Mouse (Mus musculus) stomach, embryonic 14.5 days (tissue): Measurements from ENCODE around the gene Dock3. TPM values are rescaled to one million over a fixed set of nuclear protein-coding genes. Genes with fewer than 3 reads are reported as not detected.

Source experiments
- ATAC-seq: fragments of 200-750 bp; cut with Nextera tagmentation; 2 replicates; pipeline ENCODE4 v1.8.0; 2017; ENCODE audit warnings: low read depth, moderate TSS enrichment; ENCODE audit not compliant: insufficient number of reproducible peaks, insufficient read depth, low FRiP score
- H3K27ac ChIP-seq: fragments of 300-500 bp; sonication (generic); 2 replicates; pipeline ENCODE4 v1.5.1; 2014; ENCODE audit warnings: mild to moderate bottlenecking, low read length, moderate library complexity, mixed read lengths
- H3K27me3 ChIP-seq: fragments of 300-500 bp; sonication (generic); 2 replicates; pipeline ENCODE4 v1.6.1; 2014; ENCODE audit warnings: low read length, control low read depth, mixed read lengths; ENCODE audit not compliant: control insufficient read depth, insufficient read depth
- H3K36me3 ChIP-seq: fragments of 300-500 bp; sonication (generic); 2 replicates; pipeline ENCODE4 v1.6.1; 2014; ENCODE audit warnings: mild to moderate bottlenecking, control low read depth, low read length, moderate library complexity, mixed read lengths; ENCODE audit not compliant: control insufficient read depth, insufficient read depth
- H3K4me1 ChIP-seq: fragments of 300-500 bp; sonication (generic); 2 replicates; pipeline ENCODE4 v1.6.1; 2014; ENCODE audit warnings: low read length, control low read depth, mixed read lengths; ENCODE audit not compliant: control insufficient read depth, insufficient read depth
- H3K4me2 ChIP-seq: fragments of 300-500 bp; sonication (generic); replicated peaks from 2 replicates; pipeline ENCODE4 v1.6.1; 2014; ENCODE audit warnings: low read depth, low read length, control low read depth
- H3K4me3 ChIP-seq: fragments of 300-500 bp; sonication (generic); 2 replicates; pipeline ENCODE4 v1.5.1; 2014; ENCODE audit warnings: low read depth, low read length, control low read depth
- H3K9ac ChIP-seq: fragments of 300-500 bp; sonication (generic); replicated peaks from 2 replicates; pipeline ENCODE4 v1.6.1; 2014; ENCODE audit warnings: low read depth, mild to moderate bottlenecking, control low read depth, low read length, moderate library complexity, mixed read lengths
- H3K9me3 ChIP-seq: fragments of 300-500 bp; sonication (generic); 2 replicates; pipeline ENCODE4 v1.6.1; 2016; ENCODE audit warnings: low read depth, low read length, control low read depth; ENCODE audit not compliant: control insufficient read depth
- WGBS: fragments of 180-500 bp; shearing (Covaris S2); extraction: QIAGEN DNeasy Blood & Tissue Kit; methylation state at CpG from one replicate; pipeline ENCODE4 v1.1.7; 2014; 5-methylcytosine and 5-hydroxymethylcytosine counted together
- polyA plus RNA-seq: library from polyadenylated mRNA; unstranded; fragments of >200 nt; fragmentation: Nextera tagmentation; extraction: Ambion mirVana; gene quantifications from 2 replicates; pipeline ENCODE4 v1.2.1, GENCODE M21; 2014

Dock3 gene
- polyA plus RNA-seq, 1 experiment from 2014 or later = 0.88 TPM

GRCm38 (mm10) chr9:106934998-106935397 lies 296.7 kb downstream of the Dock3 start:
- no peak for ATAC-seq
- Histone ChIP-seq H3K4me3 (no peak overlapping the region), H3K4me1 (no peaks in the 10 kb centered on the region), H3K4me2 (no peak overlapping the region), H3K9me3 (no peaks in the 10 kb centered on the region), H3K36me3 (no peaks in the 10 kb centered on the region), H3K9ac (no peak overlapping the region), H3K27ac (no peak overlapping the region), H3K27me3 (no peaks in the 10 kb centered on the region)
- 78% methylated on average over 1 of the region's 1 CpGs for WGBS

- H3K4me3 ChIP-seq = no peak overlapping the region
- no peaks in the 10 kb centered on the region for H3K4me1 ChIP-seq
- H3K9ac ChIP-seq = no peak overlapping the region
- H3K4me2 ChIP-seq = no peak overlapping the region
- H3K27me3 ChIP-seq = no peaks in the 10 kb centered on the region
- no peak for ATAC-seq
- 84% methylated on average over 6 of the region's 6 CpGs for WGBS
- no peak overlapping the region for H3K27ac ChIP-seq
- no peaks in the 10 kb centered on the region for H3K36me3 ChIP-seq
- no peaks in the 10 kb centered on the region for H3K9me3 ChIP-seq
Observed at GRCm38 (mm10) chr9:106914878-106915277, 316.8 kb downstream of the Dock3 start.

GRCm38 (mm10) chr9:106913759-106914158 lies 317.9 kb downstream of the Dock3 start:
- Histone ChIP-seq H3K36me3 (no peaks in the 10 kb centered on the region), H3K27me3 (no peaks in the 10 kb centered on the region), H3K9ac (no peak overlapping the region), H3K4me3 (no peak overlapping the region), H3K9me3 (no peaks in the 10 kb centered on the region), H3K4me2 (no peak overlapping the region), H3K4me1 (no peaks in the 10 kb centered on the region), H3K27ac (no peak overlapping the region)
- WGBS = 0% methylated on average over 1 of the region's 1 CpGs
- no peak for ATAC-seq

GRCm38 (mm10) chr9:106911624-106912023 lies 320.1 kb downstream of the Dock3 start:
- Histone ChIP-seq H3K36me3 (no peaks in the 10 kb centered on the region), H3K27me3 (no peaks in the 10 kb centered on the region), H3K4me3 (no peak overlapping the region), H3K9ac (no peak overlapping the region), H3K9me3 (no peaks in the 10 kb centered on the region), H3K27ac (no peak overlapping the region), H3K4me2 (no peak overlapping the region), H3K4me1 (no peaks in the 10 kb centered on the region)
- no peak for ATAC-seq
- WGBS = 71% methylated on average over 1 of the region's 1 CpGs

GRCm38 (mm10) chr9:106908715-106909114 lies 323.0 kb downstream of the Dock3 start:
- Histone ChIP-seq H3K9ac (no peak overlapping the region), H3K4me1 (no peaks in the 10 kb centered on the region), H3K4me2 (no peak overlapping the region), H3K36me3 (no peaks in the 10 kb centered on the region), H3K27me3 (no peaks in the 10 kb centered on the region), H3K27ac (no peak overlapping the region), H3K4me3 (no peak overlapping the region), H3K9me3 (no peaks in the 10 kb centered on the region)
- ATAC-seq = 0 out of 2 replicates have a peak, but pooled peaks have one; percentile 63
- WGBS = 36% methylated on average over 5 of the region's 5 CpGs

- ATAC-seq = no peak
- H3K4me3 ChIP-seq = no peak overlapping the region
- H3K27me3 ChIP-seq = no peaks in the 10 kb centered on the region
- no peaks in the 10 kb centered on the region for H3K4me1 ChIP-seq
- no peak overlapping the region for H3K9ac ChIP-seq
- no peak overlapping the region for H3K4me2 ChIP-seq
- no peaks in the 10 kb centered on the region for H3K36me3 ChIP-seq
- H3K27ac ChIP-seq = no peak overlapping the region
- H3K9me3 ChIP-seq = no peaks in the 10 kb centered on the region
- 62% methylated on average over 3 of the region's 3 CpGs for WGBS
Observed at GRCm38 (mm10) chr9:106908174-106908573, 323.5 kb downstream of the Dock3 start.

GRCm38 (mm10) chr9:106906597-106906996 lies 325.1 kb downstream of the Dock3 start:
- H3K27me3 ChIP-seq = no peaks in the 10 kb centered on the region
- no peak overlapping the region for H3K4me2 ChIP-seq
- H3K27ac ChIP-seq = no peak overlapping the region
- no peak overlapping the region for H3K9ac ChIP-seq
- no peaks in the 10 kb centered on the region for H3K36me3 ChIP-seq
- WGBS = 91% methylated on average over 8 of the region's 8 CpGs
- ATAC-seq = no peak
- H3K4me1 ChIP-seq = no peaks in the 10 kb centered on the region
- no peaks in the 10 kb centered on the region for H3K9me3 ChIP-seq
- H3K4me3 ChIP-seq = no peak overlapping the region

GRCm38 (mm10) chr9:106903791-106904134 lies 327.9 kb downstream of the Dock3 start:
- no peak overlapping the region for H3K4me3 ChIP-seq
- H3K4me2 ChIP-seq = no peak overlapping the region
- H3K4me1 ChIP-seq = no peaks in the 10 kb centered on the region
- peak; percentile 37; the same call in 1 of the 2 replicates for ATAC-seq
- no peaks in the 10 kb centered on the region for H3K27me3 ChIP-seq
- WGBS = 14% methylated on average over 1 of the region's 1 CpGs
- no peak overlapping the region for H3K27ac ChIP-seq
- H3K9ac ChIP-seq = no peak overlapping the region
- no peaks in the 10 kb centered on the region for H3K36me3 ChIP-seq
- H3K9me3 ChIP-seq = no peaks in the 10 kb centered on the region

GRCm38 (mm10) chr9:106903099-106903790 lies 328.5 kb downstream of the Dock3 start:
- ATAC-seq = no peak
- no peak overlapping the region for H3K4me3 ChIP-seq
- H3K9me3 ChIP-seq = no peaks in the 10 kb centered on the region
- H3K9ac ChIP-seq = no peak overlapping the region
- H3K27ac ChIP-seq = no peak overlapping the region
- H3K36me3 ChIP-seq = no peaks in the 10 kb centered on the region
- 68% methylated on average over 4 of the region's 4 CpGs for WGBS
- no peaks in the 10 kb centered on the region for H3K27me3 ChIP-seq
- no peak overlapping the region for H3K4me2 ChIP-seq
- no peaks in the 10 kb centered on the region for H3K4me1 ChIP-seq
